Mouse (Mus musculus) ES-CJ7 (cell line): ENCODE results near the gene Cdh1.
"Not testable (repeated sequence)": the region's sequence is repeated elsewhere in the genome, so short reads cannot be mapped to it uniquely, and the experiment has no call there.

Experiments used
- DNase-seq: peaks from one replicate; pipeline ENCODE4 v3.0.0; 2011; ENCODE audit warnings: low read depth, low spot score

The Cdh1 gene

DNA sequence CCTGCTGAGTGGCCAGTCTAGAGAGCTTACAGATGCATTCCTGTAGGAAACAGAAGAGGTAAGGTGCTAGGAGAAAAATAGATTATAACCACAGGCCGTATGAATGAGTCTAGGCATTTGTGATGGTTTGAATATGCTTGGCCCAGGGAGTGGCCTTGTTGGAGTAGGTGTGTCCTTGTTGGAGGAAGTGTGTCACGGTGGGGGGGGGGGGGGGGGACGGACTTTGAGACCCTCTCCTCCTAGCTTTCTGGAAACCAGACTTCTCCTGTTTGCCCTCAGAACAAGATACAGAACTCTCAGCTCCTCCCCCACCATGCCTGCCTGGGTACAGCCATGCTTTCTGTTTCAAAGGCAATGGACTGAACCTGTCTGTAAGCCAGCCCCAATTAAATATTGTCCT is 10.7 kb upstream of the Cdh1 start:
- DNase-seq, result no peak

GRCm38 (mm10) chr8:106595623-106596022 is 7.5 kb upstream of the Cdh1 start:
- peak; percentile 45 for DNase-seq

DNA sequence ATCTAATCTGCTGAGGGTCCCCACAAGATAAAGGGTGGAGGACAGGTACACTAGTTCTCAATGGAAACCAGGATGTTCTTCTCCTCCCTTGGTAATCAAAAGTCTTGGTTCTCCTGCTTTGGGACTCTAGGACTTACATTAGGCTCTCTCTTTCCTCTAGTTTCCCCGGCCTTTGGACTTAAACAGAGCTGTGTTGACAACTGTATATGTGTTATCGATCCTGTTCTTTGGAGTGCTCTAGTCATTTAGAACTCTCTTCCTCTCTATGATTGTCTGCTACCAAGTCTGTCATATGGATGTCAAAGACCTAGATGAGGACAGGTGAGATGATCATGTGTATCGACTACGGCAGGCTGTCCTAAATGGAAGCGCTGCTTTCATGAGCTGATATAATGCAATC is 6.1 kb upstream of the Cdh1 start:
- DNase-seq, result no peak

DNA sequence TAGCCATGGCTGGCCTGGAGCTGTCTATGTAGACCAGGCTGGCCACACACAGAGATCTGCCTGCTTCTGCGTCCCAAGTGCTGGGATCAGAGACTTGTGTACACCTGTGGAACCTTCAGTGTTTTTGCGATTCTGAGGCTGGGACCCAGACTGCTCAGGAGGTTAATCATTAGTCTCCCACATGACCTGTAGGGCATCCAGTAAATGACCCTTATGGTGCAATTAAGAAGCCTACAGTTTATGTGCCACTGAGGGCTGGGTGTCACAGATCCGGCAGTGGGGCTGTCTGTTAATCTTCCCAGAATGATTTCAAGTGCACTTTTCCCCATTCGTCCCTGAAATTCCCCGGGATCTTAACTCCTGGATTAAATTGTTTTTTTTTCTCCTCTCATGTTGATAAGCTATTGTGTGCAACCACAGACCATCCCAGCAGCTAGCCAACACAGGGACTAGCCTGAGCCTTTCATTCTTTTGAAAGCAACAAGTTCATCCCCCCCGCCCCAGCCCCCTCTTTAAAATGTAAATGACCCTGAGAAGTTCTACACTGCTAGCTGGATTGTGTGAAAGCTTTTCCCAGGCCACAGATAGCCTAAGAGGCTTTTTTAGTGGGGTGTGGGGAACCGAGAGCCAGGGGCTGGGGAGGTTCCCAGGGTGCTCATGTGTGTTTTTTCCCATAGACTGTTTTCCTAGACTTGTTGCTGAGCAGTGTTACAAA is 3.7 kb upstream of the Cdh1 start:
- peak; percentile 75 for DNase-seq

GRCm38 (mm10) chr8:106603933-106604332 is 782 bp downstream of the Cdh1 start:
- peak; percentile 86 for DNase-seq

DNA sequence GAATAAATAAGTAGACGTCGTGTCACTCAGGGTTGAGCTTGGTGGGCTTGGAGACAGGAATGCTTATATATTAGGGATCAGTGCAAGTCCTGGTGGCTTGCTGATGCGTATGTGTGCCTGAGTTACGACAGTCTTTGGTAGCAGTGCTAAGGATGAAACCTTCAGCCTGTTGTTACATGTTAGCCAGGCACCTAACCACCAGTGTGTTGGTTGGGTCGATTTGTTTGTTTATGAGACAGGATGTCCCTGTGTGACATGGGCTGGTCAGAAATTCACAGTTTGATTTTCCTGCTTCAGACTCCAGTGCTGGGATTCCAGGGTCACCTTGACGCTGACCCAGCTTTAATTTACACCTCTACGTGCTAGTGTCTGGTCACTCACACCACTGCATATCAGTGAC is 2.5 kb downstream of the Cdh1 start:
- peak; percentile 10 for DNase-seq

- DNase-seq, result peak; percentile 19
Measured at GRCm38 (mm10) chr8:106606121-106606520, 3.0 kb downstream of the Cdh1 start.

GRCm38 (mm10) chr8:106606601-106607145 is 3.5 kb downstream of the Cdh1 start:
- DNase-seq, result peak; percentile 61

DNA sequence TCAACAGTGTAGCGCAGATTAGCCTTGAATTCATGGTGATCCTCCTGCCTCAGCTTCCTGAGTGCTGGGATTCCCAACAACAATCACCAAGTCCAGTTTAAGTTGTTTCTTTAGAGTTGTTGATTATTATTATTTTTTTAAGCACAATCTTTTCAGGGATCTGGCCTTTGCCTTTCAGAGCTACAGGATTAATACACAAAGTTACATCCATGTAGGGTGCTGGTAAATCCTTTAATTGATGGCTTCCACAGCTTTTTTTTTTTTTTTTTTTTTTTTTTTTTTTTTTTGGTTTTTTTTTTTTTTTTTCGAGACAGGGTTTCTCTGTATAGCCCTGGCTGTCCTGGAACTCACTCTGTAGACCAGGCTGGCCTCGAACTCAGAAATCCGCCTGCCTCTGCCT is 4.6 kb downstream of the Cdh1 start:
- not testable (repeated sequence) for DNase-seq

- DNase-seq, result peak; percentile 78
Measured at GRCm38 (mm10) chr8:106608425-106608824, 5.3 kb downstream of the Cdh1 start.

GRCm38 (mm10) chr8:106609076-106609903 is 6.1 kb downstream of the Cdh1 start:
- DNase-seq, result peak; percentile 92

GRCm38 (mm10) chr8:106610958-106611640 is 7.9 kb downstream of the Cdh1 start:
- DNase-seq, result peak; percentile 62

- DNase-seq, result no peak
Measured at GRCm38 (mm10) chr8:106612047-106612446, 8.9 kb downstream of the Cdh1 start.

- peak; percentile 81 for DNase-seq
Measured at GRCm38 (mm10) chr8:106614704-106615103, 11.6 kb downstream of the Cdh1 start.

DNA sequence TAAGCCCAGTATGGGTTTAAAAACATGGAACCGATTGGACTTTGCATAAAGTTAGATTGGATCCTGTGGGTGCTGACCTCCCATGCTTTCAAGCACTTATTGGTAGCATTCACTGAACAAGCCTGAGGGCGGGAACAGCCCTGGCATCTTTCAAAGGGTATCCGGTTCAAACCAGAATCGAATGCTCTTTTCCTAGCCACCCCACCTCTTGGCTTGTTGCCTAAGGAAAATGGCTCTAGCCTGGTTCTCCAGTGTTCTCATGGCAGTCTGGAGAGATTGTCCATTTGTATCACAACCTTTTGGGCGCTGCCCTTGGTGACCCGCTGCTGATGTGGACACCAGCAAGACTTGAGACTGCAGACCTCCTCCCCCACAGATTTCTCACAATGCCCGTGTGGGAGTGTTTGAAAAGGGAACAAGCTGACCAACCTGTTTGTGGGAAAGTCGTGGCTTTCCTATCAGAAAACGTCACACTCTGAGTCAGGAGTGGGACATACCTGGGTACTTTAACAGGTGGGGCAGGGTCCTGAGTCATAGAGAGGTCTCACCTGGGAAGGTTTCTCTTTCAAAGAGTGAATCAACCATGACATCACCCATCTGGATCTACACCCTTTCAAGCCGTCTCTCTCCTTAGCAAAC is 12.6 kb downstream of the Cdh1 start:
- peak; percentile 91 for DNase-seq

- DNase-seq, result no peak
Measured at GRCm38 (mm10) chr8:106616679-106617078, 13.5 kb downstream of the Cdh1 start.

DNA sequence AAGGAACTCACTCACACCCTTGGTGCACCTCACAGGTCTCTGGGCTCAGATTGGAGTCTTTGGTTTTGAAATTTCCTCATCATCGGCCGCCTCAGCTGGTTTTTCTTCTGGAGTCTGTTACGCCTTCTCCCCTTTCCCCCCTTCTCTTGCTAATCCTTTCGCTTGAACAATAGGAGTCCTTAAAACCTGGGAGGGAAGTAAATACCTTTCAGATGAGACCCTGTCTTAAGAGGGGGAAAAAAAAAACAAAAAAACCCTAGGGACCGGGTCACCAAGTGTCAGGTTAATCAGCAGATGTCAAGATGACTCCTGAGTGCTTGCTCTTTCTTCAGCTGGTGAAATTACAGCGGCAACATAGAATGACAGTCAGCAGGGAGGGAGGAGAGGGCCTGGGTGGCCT is 14.0 kb downstream of the Cdh1 start:
- DNase-seq, result peak; percentile 64

- peak; percentile 78 for DNase-seq
Measured at GRCm38 (mm10) chr8:106617865-106618264, 14.7 kb downstream of the Cdh1 start.

GRCm38 (mm10) chr8:106618324-106618723 is 15.2 kb downstream of the Cdh1 start:
- peak; percentile 92 for DNase-seq

DNA sequence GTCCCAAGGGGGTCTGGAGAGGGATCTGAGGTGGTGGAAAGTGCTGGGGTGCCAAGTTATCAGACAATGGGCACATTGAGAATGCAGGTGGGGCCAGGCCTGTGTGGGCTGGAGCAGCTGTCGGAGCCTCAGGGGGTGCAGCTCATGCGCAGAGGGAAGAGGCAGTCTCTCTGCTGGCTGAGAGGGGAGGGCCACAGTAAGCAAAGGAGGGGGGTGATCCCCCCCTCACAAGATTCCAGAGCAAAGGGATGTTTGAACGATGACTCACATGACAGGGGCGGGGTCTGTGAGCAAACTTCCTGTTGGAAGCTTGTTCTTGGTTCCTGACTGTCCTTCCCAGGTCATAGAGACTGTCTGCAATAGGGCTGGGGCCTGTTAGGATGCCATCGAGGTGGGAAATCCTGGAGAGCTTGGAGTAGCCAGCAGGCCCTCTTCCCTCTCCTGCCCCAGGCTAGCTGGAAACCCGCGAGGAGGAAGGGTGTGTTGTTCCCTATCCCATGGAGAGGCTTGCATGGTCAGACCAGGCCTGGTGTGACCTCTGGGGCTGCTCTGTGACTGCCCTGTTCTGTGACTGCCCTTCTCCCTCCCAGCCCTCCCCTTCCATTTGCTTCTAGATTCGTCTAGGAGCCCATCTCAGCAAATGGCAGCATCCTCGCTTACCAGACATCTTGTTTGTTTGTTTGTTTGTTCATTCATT is 16.5 kb downstream of the Cdh1 start:
- DNase-seq, result peak; percentile 97

DNA sequence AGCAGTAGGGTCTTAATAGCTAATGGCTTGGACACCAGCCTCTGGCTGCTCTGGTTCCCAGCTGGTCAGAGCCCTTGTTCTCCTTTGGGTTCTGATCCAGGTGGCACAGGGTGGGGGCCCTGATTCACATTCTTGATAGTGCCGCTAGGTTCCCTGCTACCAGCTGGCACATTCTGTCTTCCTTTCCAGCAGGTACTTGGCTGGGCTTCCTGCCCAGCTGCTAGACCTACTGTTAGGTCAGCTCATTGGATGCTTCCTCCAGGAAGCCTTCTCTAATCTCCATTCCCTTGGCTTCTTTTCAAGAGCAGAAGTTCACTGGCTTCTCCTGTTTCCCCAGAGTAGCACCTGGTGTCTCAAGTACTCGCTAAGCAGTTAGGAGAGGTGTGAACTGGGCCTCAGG is 17.3 kb downstream of the Cdh1 start:
- no peak for DNase-seq
